Mouse (Mus musculus): ENCODE results near the gene Gsk3b. TPM values are rescaled to one million over a fixed set of nuclear protein-coding genes. Genes with fewer than 3 reads are reported as not detected.

The Gsk3b gene
- total RNA-seq, 2 experiments from 2014 or later: 54.5 to 55.3 TPM

GRCm38 (mm10) chr16:38255107-38255506 is 166.3 kb downstream of the Gsk3b start:
- DNase-seq: no peak
- intact Hi-C loops (cut with DNase I): no loop called here

DNA sequence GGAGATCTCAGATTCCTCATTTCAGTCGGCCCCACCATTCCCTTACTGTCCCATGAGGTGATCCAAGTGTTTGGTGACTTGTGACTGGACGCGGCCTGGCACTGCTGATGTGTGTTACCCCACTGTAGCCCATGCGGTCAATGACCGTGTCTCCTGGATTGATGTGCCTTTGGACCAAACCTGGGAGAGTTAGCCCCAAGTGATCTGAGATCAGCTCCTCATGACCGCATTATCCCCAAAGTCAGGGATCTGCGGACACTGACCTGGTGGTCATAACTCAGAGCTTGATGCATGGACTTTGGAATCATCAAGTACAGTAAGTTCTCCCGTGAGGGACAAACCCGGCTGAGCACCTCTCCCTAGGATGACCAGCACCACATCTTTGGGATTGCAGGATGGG is 167.1 kb downstream of the Gsk3b start:
- DNase-seq: no peak
- intact Hi-C loops (cut with DNase I): no loop called here

GRCm38 (mm10) chr16:38271601-38272000 is 182.8 kb downstream of the Gsk3b start:
- intact Hi-C loops (cut with DNase I): no loop called here
- DNase-seq: no peak

GRCm38 (mm10) chr16:38272483-38272882 is 183.7 kb downstream of the Gsk3b start:
- intact Hi-C loops (cut with DNase I): no loop called here
- no peak for DNase-seq

GRCm38 (mm10) chr16:38274737-38275136 is 185.9 kb downstream of the Gsk3b start:
- intact Hi-C loops (cut with DNase I): no loop called here
- no peak for DNase-seq

DNA sequence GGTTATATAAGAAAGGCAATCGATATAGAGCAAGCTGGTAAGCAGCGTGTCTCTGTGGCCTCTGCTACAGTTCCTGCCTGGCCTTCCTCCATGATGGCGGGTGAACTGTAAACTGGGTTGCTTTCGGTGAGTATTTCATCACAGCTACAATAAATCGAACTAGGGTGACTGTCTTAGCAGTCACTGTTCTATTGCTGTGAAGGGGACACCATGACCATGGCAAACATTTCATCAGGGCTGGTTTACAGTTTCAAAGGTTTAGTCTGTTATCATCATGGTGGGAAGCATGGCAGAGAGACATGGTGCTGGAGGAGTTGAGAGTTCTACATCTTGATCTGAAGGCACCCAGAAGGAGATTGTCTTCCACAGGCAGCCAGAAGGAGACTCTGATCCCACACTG is 191.0 kb downstream of the Gsk3b start:
- intact Hi-C loops (cut with DNase I): no loop called here

DNA sequence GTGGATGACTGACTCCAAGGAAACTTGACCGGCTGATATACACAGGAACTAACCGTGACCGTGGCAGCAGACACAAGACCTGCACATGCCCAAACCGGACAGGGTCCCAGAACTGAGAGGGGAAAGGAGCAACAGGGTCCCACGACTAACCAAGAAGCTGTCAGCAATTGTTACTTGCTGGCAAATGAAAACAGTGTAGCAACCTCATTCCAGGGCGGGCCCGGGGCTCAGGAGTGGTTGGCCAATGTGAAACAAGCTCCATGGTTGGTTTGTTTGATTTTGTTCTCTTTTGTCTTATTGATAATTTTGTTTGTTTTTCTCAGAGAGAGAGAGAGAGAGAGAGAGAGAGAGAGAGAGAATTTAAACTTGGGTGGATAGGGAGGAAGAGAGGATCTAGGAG is 192.2 kb downstream of the Gsk3b start:
- intact Hi-C loops (cut with DNase I): no loop called here
- DNase-seq: no peak

More for the DNA sequence above, 191.0 kb downstream of the Gsk3b start:
- DNase-seq: no peak

- DNase-seq: no peak
- intact Hi-C loops (cut with DNase I): no loop called here
Measured at GRCm38 (mm10) chr16:38282559-38283160, 193.9 kb downstream of the Gsk3b start.

DNA sequence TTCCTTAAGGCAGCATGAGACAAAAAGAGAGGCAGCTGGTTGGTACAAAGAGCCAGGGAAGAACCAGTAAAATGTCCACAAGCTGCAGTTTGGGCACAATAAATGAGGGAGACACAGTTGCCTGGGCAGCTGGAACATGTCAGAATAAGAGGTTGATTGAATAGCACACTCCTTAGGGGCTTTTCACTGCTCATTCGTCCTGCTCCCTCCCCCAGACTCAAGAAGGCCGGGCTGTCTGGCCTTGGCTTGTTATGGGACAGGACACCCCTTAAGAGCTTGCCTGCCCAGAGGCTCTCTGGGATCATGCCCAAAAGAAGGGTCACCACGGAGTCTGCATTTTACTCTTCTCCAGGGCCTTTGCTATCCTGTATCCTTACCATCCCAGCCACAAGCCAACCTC is 194.5 kb downstream of the Gsk3b start:
- DNase-seq: no peak
- intact Hi-C loops (cut with DNase I): no loop called here

GRCm38 (mm10) chr16:38285801-38286200 is 197.0 kb downstream of the Gsk3b start:
- intact Hi-C loops (cut with DNase I): no loop called here
- DNase-seq: no peak

- intact Hi-C loops (cut with DNase I): no loop called here
Measured at GRCm38 (mm10) chr16:38286541-38286940, 197.7 kb downstream of the Gsk3b start.

DNA sequence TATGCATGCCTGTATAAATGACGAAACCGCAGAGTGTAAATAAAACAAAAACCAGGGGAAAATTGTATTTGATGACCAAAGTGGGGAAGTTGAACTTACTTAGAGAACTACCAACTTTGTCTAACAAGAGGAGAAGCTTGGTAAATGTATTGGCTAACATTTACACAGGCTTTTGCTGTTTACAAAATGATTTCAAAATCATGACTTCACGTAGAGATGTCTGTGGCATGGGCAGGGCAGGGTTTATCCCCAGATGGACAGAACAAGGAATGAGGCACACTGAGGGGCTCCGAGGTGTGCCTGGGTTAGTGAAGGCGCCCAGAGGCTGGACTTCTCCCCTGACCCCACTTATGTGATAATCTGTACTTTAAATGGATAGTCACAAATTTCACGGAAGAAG is 198.6 kb downstream of the Gsk3b start:
- intact Hi-C loops (cut with DNase I): no loop called here
- no peak for DNase-seq

More at GRCm38 (mm10) chr16:38286541-38286940, 197.7 kb downstream of the Gsk3b start:
- no peak for DNase-seq

GRCm38 (mm10) chr16:38287762-38288161 is 199.0 kb downstream of the Gsk3b start:
- intact Hi-C loops (cut with DNase I): no loop called here

GRCm38 (mm10) chr16:38288851-38289250 is 200.1 kb downstream of the Gsk3b start:
- intact Hi-C loops (cut with DNase I): no loop called here
- no peak for DNase-seq

More at GRCm38 (mm10) chr16:38287762-38288161, 199.0 kb downstream of the Gsk3b start:
- no peak for DNase-seq

GRCm38 (mm10) chr16:38290151-38290550 is 201.3 kb downstream of the Gsk3b start:
- no peak for DNase-seq
- intact Hi-C loops (cut with DNase I): no loop called here

DNA sequence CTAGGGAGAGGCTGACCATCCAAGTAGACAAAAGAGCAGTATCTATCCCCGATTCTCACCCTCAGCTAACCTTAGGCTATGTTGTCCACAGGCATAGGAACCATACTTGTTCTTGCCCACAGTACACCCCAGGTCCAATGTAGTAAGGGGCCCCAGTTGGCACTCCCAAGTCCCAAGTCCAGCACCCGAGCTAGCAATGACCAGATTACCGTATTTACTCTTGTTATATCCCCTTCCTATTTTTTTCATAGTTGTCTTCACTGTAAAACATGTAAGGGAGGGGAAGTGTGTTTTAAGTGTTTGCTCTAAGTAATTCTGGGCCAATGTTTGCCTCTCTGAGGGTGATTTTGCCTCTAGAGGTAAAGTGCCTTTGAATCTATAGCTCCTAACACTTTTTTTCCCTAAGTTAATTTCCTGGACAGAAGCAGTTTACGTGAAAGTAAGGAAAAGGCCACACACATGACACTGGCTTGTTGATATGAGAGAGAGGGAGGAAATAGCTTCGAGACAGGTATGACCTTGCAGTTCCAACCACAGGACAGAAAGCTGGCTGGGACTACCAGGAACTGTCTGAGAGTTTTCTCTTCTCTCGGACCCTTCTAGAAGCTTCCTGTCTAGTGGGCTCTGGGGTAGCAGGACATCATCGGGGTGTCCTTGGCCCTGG is 206.0 kb downstream of the Gsk3b start, which contains the start of gene Nr1i2:
Gene Nr1i2, minus strand, starts transcription at position 140 of the 664 bp plus-strand sequence.
- DNase-seq: no peak
- intact Hi-C loops (cut with DNase I): no loop called here

DNA sequence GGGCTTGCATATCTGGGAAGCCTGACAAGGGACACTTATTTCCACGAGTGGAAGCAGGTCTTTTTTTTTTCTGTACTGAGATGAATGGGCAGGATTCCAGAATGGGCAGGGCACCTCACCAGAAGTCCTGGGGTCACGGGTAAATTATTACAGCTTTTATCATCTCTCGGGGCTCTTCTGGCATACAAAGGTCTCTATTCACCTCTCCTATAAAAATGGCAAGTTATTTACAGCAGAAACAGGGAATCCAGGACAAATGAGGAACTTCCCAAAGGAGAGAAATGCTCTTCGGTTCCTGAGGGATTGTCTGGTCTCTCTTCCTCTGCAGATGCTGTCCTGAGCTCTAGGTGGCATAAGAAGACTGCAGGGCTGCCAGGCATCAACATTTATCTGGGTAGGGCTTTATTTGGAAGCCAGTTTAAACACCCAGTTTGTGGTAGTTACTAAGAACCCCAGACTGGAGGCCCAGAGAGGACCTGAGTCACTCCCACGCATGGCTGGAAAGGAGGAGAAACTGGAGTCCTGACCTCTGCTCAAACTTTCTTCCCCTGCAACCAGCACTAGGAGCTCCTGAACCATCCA is 206.6 kb downstream of the Gsk3b start:
- intact Hi-C loops (cut with DNase I): no loop called here
- DNase-seq: peak in 1 of 2 experiments; percentile 11

Other genes starting within 250 kb of the Gsk3b start
- under 1 TPM; 0.37 to 0.43 TPM for gene Gm36028, start 227.9 kb upstream of the Gsk3b start, total RNA-seq (2021)
- 10 to 100 TPM; 85.6 to 85.7 TPM for gene Lrrc58, start 220.6 kb upstream of the Gsk3b start, total RNA-seq (2021)
- under 1 TPM in 1 of 2 experiments, not detected in 1; 0.07 TPM for gene Gpr156, start 172.5 kb upstream of the Gsk3b start, total RNA-seq (2021)
- not detected for gene Nr1i2, start 205.8 kb downstream of the Gsk3b start, total RNA-seq (2021)

All from heart, postnatal 14 days (tissue).